Comparison of ENCODE assay signal across 20 mouse cellular contexts in the genomic region with DNA sequence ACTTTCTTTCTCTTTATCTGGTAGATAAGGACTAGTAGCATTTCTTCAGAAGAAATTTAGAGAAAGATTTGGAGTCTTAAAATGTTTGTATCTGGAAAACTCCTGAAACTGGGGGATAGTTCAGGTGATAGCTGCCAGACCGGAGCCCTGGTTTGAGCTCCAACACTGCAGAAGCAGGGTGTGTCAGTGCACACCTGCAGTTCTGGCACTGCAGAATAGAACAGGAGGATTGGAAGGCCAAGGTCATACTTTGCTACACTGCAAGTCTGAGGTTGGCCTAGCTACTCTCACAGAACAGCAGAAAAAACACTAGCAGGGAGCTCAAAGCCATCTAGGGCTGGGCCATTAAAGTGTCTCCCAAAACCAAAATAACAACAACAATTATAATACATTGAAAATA. TPM values are rescaled to one million over a fixed set of nuclear protein-coding genes. Genes with fewer than 3 reads are reported as not detected.
DNase-seq lines count a peak whose midpoint lies in the region; ATAC-seq and TF ChIP-seq lines count a peak whose summit lies in the region.
"Had no signal": no experiment of that assay in that cellular context is flagged by ENCODE, and none has a peak within 500 bp of the region (broad histone marks: within the 10 kb centered on the region; RNA-seq: fewer than 3 reads in every experiment).

No protein-coding gene starts in this region.

- no peak for TF ChIP-seq CTCF in liver, adult 2 months (IDR thresholded peaks at IDR 0.05; ENCODE audit: low read depth, low read length)

- no peak overlapping the region for H3K27ac ChIP-seq in heart, embryonic 12.5 days (ENCODE audit: poor library complexity, severe bottlenecking)
- no peak overlapping the region for H3K27ac ChIP-seq in liver, adult 2 months (replicated peaks; ENCODE audit: insufficient read depth, low read depth, low read length)
- no peak overlapping the region for H3K27ac ChIP-seq in liver, embryonic 12.5 days
- H3K27ac ChIP-seq: embryonic facial prominence, embryonic 10.5 days; embryonic facial prominence, embryonic 12.5 days; forebrain, embryonic 13.5 days; forebrain, embryonic 15.5 days had no signal

- TF ChIP-seq POLR2A in liver, adult 2 months (IDR thresholded peaks at IDR 0.05; ENCODE audit: extremely low read depth, insufficient read depth, low read length) = no peak

- H3K4me1 ChIP-seq in heart, embryonic 12.5 days (replicated peaks) = peaks cover 10% of the 10 kb centered on the region
- peaks cover 3% of the 10 kb centered on the region; the same call in 1 of the 2 replicates for H3K4me1 ChIP-seq in liver, adult 2 months (ENCODE audit: control insufficient read depth, insufficient read depth, low read length)
- peaks cover 17% of the 10 kb centered on the region for H3K4me1 ChIP-seq in liver, embryonic 12.5 days

- H3K36me3 ChIP-seq in heart, embryonic 12.5 days = no peaks in the 10 kb centered on the region
- no peaks in the 10 kb centered on the region for H3K36me3 ChIP-seq in liver, adult 2 months (ENCODE audit: control insufficient read depth, insufficient read depth, low read length)
- H3K36me3 ChIP-seq in liver, embryonic 12.5 days = no peaks in the 10 kb centered on the region
- H3K36me3 ChIP-seq: embryonic facial prominence, embryonic 10.5 days; embryonic facial prominence, embryonic 12.5 days; forebrain, embryonic 15.5 days had no signal

- no peaks in the 10 kb centered on the region for H3K79me2 ChIP-seq in liver, adult 2 months (ENCODE audit: control insufficient read depth, insufficient read depth, low read length)

- 86% methylated on average over 1 of the region's 1 CpGs for WGBS in heart, embryonic 12.5 days
- 57% methylated on average over 1 of the region's 1 CpGs for WGBS in liver, adult 2 months
- 93% methylated on average over 1 of the region's 1 CpGs for WGBS in liver, embryonic 12.5 days (ENCODE audit: insufficient replicate concordance)

- H3K27me3 ChIP-seq in heart, embryonic 12.5 days (replicated peaks) = no peaks in the 10 kb centered on the region
- H3K27me3 ChIP-seq in liver, adult 2 months (ENCODE audit: control insufficient read depth, insufficient read depth, low read length) = no peaks in the 10 kb centered on the region
- no peaks in the 10 kb centered on the region for H3K27me3 ChIP-seq in liver, embryonic 12.5 days (replicated peaks)
- H3K27me3 ChIP-seq: embryonic facial prominence, embryonic 12.5 days; forebrain, embryonic 13.5 days; forebrain, embryonic 15.5 days had no signal

- no peak overlapping the region for H3K4me2 ChIP-seq in heart, embryonic 12.5 days
- no peak overlapping the region for H3K4me2 ChIP-seq in liver, embryonic 12.5 days
- H3K4me2 ChIP-seq: embryonic facial prominence, embryonic 12.5 days; forebrain, embryonic 13.5 days; forebrain, embryonic 15.5 days had no signal

- no peak overlapping the region for H3K4me3 ChIP-seq in heart, embryonic 12.5 days
- H3K4me3 ChIP-seq in liver, adult 2 months (ENCODE audit: insufficient read depth, low read depth, low read length) = no peak overlapping the region
- no peak overlapping the region for H3K4me3 ChIP-seq in liver, embryonic 12.5 days
- H3K4me3 ChIP-seq: embryonic facial prominence, embryonic 10.5 days; embryonic facial prominence, embryonic 12.5 days; forebrain, embryonic 13.5 days; forebrain, embryonic 15.5 days had no signal

- H3K9me3 ChIP-seq in heart, embryonic 12.5 days (replicated peaks) = no peaks in the 10 kb centered on the region
- no peaks in the 10 kb centered on the region for H3K9me3 ChIP-seq in liver, embryonic 12.5 days (replicated peaks)
- H3K9me3 ChIP-seq: embryonic facial prominence, embryonic 10.5 days; embryonic facial prominence, embryonic 12.5 days; forebrain, embryonic 13.5 days; forebrain, embryonic 15.5 days had no signal

- DNase-seq in heart, adult 11 months = peak; percentile 31
- DNase-seq in liver, adult 2 months (ENCODE audit: extremely low read depth, low read depth, low spot score) = peak; percentile 16
- DNase-seq in urinary bladder, adult 18-20 months (ENCODE audit: low spot score in 2 of 2) = no peak
- DNase-seq: adrenal gland, adult 2 months; adrenal gland, postnatal 10 days; adrenal gland, postnatal 25 days; B cell, adult 2 months; cerebellum, adult 11 months; cerebellum, adult 2 months; cerebellum, adult 9-10 months; cerebellum, postnatal 10 days; cerebellum, postnatal 25 days; forebrain, postnatal 0 days had no signal

- ATAC-seq in heart, embryonic 12.5 days (ENCODE audit: insufficient number of reproducible peaks, low FRiP score) = no peak
- ATAC-seq in liver, embryonic 12.5 days = no peak
- ATAC-seq: CD4-positive, CD25-positive, alpha-beta regulatory T cell, adult 4 months; forebrain, embryonic 13.5 days; forebrain, embryonic 15.5 days; forebrain, postnatal 0 days had no signal

- H3K9ac ChIP-seq in heart, embryonic 12.5 days = no peak overlapping the region
- no peak overlapping the region for H3K9ac ChIP-seq in liver, adult 2 months (ENCODE audit: low read depth, low read length)
- H3K9ac ChIP-seq in liver, embryonic 12.5 days = no peak overlapping the region
- H3K9ac ChIP-seq: embryonic facial prominence, embryonic 12.5 days; forebrain, embryonic 13.5 days; forebrain, embryonic 15.5 days; forebrain, postnatal 0 days had no signal

RNA-seq across cellular contexts. Expression of a gene that starts 3.0 kb away (rescaled TPM):
- 31.4 and 31.6 TPM in 2 replicates for polyA plus RNA-seq in heart, embryonic 12.5 days (2016; fragmentation: Nextera tagmentation; extraction: Ambion mirVana)
- total RNA-seq in liver, adult 2 months (2014; rRNA removed) = 9.5 and 12.8 TPM in 2 replicates
- 13.8 and 15.0 TPM in 2 replicates for polyA plus RNA-seq in liver, adult 2 months (2012; rRNA removed)
- polyA plus RNA-seq in liver, embryonic 12.5 days (2016; fragmentation: Nextera tagmentation; extraction: Ambion mirVana) = 18.4 and 18.5 TPM in 2 replicates

RNA-seq across cellular contexts. Expression of a gene that starts 3.0 kb away (rescaled TPM):
- polyA plus RNA-seq in heart, embryonic 12.5 days (2016; fragmentation: Nextera tagmentation; extraction: Ambion mirVana) = 25.6 and 26.1 TPM in 2 replicates
- 3.1 TPM in 2 replicates for total RNA-seq in liver, adult 2 months (2014; rRNA removed)
- 4.3 and 5.9 TPM in 2 replicates for polyA plus RNA-seq in liver, adult 2 months (2012; rRNA removed)
- polyA plus RNA-seq in liver, embryonic 12.5 days (2016; fragmentation: Nextera tagmentation; extraction: Ambion mirVana) = 12.0 and 12.7 TPM in 2 replicates

Comparison
In these comparisons a context has a peak if more than half of its experiments do, and no peak if none do; other contexts are left out.
1. DNase-seq: peak in heart, adult 11 months (single experiment) and liver, adult 2 months (single experiment); none in urinary bladder, adult 18-20 months (0 of 2).